Mouse (Mus musculus) heart, embryonic 16.5 days (tissue): ENCODE data around the gene Gm42417. TPM values are rescaled to one million over a fixed set of nuclear protein-coding genes. Genes with fewer than 3 reads are reported as not detected.
A peak's percentile ranks its signal among the peaks of the same experiment; 100 is the strongest.

Experiments
- ATAC-seq: fragments of 200-750 bp; cut with Nextera tagmentation; replicated peaks from 2 replicates; pipeline ENCODE4 v1.8.0; 2017; ENCODE audit warnings: moderate number of reproducible peaks; ENCODE audit not compliant: insufficient read depth, low FRiP score; ENCODE audit errors: extremely low read depth
- H3K27ac ChIP-seq: fragments of 300-500 bp; sonication (generic); 2 replicates; pipeline ENCODE4 v1.5.1; 2014; ENCODE audit warnings: mild to moderate bottlenecking, low read length, control low read depth, moderate library complexity
- H3K27me3 ChIP-seq: fragments of 300-500 bp; sonication (generic); 2 replicates; pipeline ENCODE4 v1.6.1; 2014; ENCODE audit warnings: low read length, mixed read lengths; ENCODE audit not compliant: control insufficient read depth, insufficient read depth
- H3K36me3 ChIP-seq: fragments of 300-500 bp; sonication (generic); 2 replicates; pipeline ENCODE4 v1.6.1; 2014; ENCODE audit not compliant: control insufficient read depth, insufficient read depth
- H3K4me1 ChIP-seq: fragments of 300-500 bp; sonication (generic); 2 replicates; pipeline ENCODE4 v1.6.1; 2014; ENCODE audit warnings: low read length, mixed read lengths; ENCODE audit not compliant: control insufficient read depth, insufficient read depth
- H3K4me2 ChIP-seq: fragments of 300-500 bp; sonication (generic); 2 replicates; pipeline ENCODE4 v1.6.1; 2014; ENCODE audit warnings: low read depth, mild to moderate bottlenecking, control low read depth, low read length
- H3K4me3 ChIP-seq: fragments of 300-500 bp; sonication (generic); 2 replicates; pipeline ENCODE4 v1.5.1; 2014; ENCODE audit warnings: mild to moderate bottlenecking, control low read depth, low read length
- H3K9ac ChIP-seq: fragments of 300-500 bp; sonication (generic); 2 replicates; pipeline ENCODE4 v1.6.1; 2014; ENCODE audit warnings: low read length, control low read depth
- H3K9me3 ChIP-seq: fragments of 300-500 bp; sonication (generic); replicated peaks from 2 replicates; pipeline ENCODE4 v1.6.1; 2016; ENCODE audit warnings: low read length; ENCODE audit not compliant: control insufficient read depth
- WGBS: fragments of 180-500 bp; shearing (Covaris S2); extraction: QIAGEN DNeasy Blood & Tissue Kit; methylation state at CpG from one replicate; pipeline ENCODE4 v1.1.7; 2014; 5-methylcytosine and 5-hydroxymethylcytosine counted together
- polyA plus RNA-seq: library from polyadenylated mRNA; unstranded; fragments of >200 nt; fragmentation: Nextera tagmentation; extraction: Ambion mirVana; gene quantifications from 2 replicates; pipeline ENCODE4 v1.2.1, GENCODE M21; 2015

The Gm42417 gene
- polyA plus RNA-seq, 1 experiment from 2014 or later: not detected

DNA sequence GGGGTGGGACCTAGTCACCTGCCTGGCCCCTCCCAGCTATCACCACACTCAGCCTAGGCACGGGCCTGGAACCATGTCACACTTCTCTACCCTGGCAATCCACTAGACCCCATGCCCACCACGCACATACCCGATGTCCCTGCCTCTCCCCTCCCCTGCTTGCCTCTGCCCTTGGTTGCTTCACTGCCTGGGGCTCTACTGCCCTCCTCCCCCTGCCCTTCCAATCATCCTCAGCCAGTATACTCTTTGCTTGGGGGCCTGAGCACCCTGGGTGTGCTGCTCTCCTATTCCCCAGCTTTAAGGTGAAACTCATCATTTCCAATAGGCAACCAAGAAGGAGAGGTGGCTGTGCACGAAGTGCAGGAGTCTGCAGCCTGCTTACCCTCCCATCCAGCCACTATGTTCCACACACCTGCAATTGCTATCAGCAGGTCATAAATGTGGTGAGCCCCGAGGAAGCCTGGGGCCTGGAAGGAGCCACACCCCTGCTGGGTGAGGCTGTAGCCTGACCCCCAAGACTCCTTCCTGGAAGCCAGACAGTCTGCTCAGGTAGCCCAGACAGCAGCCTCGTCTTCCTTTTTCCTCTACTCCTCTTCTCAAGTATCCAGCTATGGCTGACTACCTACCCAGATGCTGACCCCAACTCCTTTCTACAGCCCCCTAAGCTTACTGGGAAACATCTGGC is 37.9 kb upstream of the Gm42417 start:
- Histone ChIP-seq H3K4me2 (no peak overlapping the region), H3K4me1 (peaks cover 32% of the 10 kb centered on the region), H3K36me3 (no peaks in the 10 kb centered on the region), H3K27me3 (no peaks in the 10 kb centered on the region), H3K4me3 (no peak overlapping the region), H3K27ac (no peak overlapping the region), H3K9ac (no peak overlapping the region), H3K9me3 (no peaks in the 10 kb centered on the region)
- 67% methylated on average over 6 of the region's 6 CpGs for WGBS
- ATAC-seq: no peak

DNA sequence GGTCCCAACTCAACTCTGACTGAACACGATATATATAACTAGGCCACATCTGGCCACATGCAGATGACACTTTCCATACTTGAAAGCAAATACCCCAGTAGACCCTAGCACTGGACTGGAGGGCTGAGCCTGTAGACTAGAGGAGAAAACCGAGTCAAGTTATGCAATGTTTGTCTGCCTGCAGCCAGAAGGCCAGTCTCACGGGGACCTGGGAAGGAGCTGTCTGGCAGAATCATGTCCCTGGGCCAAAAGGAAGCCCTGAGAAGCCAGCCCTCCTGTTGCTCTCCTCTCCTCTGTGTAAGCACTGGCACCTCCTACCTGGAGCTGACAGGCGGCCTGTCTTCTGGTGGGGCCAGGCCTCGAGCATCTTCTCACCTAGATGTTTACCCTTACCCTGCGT is 36.1 kb upstream of the Gm42417 start:
- Histone ChIP-seq H3K4me2 (no peak overlapping the region), H3K9me3 (no peaks in the 10 kb centered on the region), H3K36me3 (no peaks in the 10 kb centered on the region), H3K27ac (no peak overlapping the region), H3K27me3 (no peaks in the 10 kb centered on the region), H3K4me1 (peaks cover 32% of the 10 kb centered on the region), H3K4me3 (no peak overlapping the region), H3K9ac (no peak overlapping the region)
- ATAC-seq: no peak
- 63% methylated on average over 6 of the region's 6 CpGs for WGBS

DNA sequence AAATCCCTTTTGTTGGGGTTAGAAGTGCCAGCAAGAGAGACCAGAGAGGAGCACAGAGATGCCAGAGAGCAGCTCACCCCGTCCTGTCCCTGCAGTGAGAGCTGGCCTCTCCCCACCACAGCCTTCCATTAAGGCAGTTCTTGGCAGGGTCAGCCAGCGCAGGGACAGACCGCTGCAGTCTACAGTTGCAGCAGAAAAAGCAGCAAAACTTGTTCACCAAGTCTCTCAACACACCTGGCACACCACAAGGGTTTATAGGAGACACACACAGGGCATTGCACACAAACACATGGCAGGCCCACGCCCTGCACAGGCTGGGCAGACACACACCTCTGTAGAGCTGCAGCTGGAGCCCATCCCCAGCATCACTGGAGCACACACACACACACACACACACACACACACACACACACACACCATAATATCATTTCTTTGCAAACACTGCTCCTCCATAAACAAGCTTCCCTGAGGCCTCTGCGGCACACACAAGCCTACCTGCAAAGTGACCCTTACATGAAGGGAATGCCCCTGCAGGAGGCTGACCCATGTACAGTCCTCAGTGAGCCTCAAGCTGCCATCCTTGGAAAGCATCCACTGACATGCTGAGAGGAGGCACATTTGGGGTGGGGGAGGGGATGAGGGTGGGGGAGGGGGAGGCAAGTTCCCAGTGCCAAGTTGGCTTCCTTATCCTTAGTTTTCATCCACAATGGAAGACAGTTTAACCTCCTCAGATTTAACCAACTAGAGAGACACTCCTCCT is 35.1 kb upstream of the Gm42417 start:
- Histone ChIP-seq H3K36me3 (no peaks in the 10 kb centered on the region), H3K4me3 (no peak overlapping the region), H3K4me1 (peaks cover 27% of the 10 kb centered on the region), H3K9me3 (no peaks in the 10 kb centered on the region), H3K27me3 (no peaks in the 10 kb centered on the region), H3K27ac (no peak overlapping the region), H3K4me2 (no peak overlapping the region), H3K9ac (no peak overlapping the region)
- ATAC-seq: no peak
- 81% methylated on average over 5 of the region's 5 CpGs for WGBS

DNA sequence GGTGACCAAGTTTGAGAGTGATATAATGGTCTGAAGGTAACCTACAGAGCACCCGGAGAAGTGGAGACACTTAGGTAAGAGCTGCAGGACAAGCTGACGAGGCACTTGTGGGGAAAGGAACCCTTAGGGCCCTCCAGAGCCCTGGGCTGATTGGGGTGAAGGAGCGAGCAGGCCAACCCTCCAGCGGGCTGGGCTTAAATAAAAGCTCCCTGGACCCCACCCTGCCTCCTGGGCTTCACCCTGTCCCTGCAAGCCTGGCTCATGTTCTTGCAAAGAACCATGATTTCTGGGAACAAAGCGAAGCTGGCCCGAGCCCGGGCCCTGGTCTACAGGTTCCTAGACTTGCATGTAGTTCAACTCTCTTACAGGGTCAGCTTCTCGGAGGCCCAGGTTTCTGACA is 34.3 kb upstream of the Gm42417 start:
- Histone ChIP-seq H3K9me3 (no peaks in the 10 kb centered on the region), H3K4me2 (no peak overlapping the region), H3K27ac (no peak overlapping the region), H3K4me3 (no peak overlapping the region), H3K4me1 (peaks cover 27% of the 10 kb centered on the region), H3K9ac (no peak overlapping the region), H3K36me3 (no peaks in the 10 kb centered on the region), H3K27me3 (no peaks in the 10 kb centered on the region)
- WGBS: 79% methylated on average over 8 of the region's 8 CpGs
- ATAC-seq: no peak

DNA sequence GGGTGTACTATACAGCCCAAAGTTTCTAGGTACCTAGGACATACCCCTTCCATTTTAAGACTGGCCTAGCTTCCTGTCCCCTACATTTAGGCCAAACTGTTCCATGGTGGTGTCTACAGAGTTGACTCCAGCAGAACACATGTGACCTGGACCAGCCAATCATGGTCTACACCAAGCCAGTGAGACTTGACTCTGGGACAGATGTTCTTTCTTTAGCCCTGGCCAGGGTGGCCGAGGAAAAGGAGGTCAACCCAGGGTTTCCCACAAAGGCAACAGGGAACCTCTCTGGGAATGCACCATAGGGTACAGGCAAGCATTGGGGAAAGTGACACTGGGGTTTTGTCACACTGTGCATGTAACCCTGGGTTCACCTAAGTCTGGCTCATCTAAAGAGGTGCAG is 33.5 kb upstream of the Gm42417 start:
- Histone ChIP-seq H3K9ac (no peak overlapping the region), H3K27ac (no peak overlapping the region), H3K4me3 (no peak overlapping the region), H3K9me3 (no peaks in the 10 kb centered on the region), H3K4me2 (no peak overlapping the region), H3K36me3 (no peaks in the 10 kb centered on the region), H3K27me3 (no peaks in the 10 kb centered on the region), H3K4me1 (peaks cover 31% of the 10 kb centered on the region)
- 54% methylated on average over 1 of the region's 1 CpGs for WGBS
- no peak for ATAC-seq

DNA sequence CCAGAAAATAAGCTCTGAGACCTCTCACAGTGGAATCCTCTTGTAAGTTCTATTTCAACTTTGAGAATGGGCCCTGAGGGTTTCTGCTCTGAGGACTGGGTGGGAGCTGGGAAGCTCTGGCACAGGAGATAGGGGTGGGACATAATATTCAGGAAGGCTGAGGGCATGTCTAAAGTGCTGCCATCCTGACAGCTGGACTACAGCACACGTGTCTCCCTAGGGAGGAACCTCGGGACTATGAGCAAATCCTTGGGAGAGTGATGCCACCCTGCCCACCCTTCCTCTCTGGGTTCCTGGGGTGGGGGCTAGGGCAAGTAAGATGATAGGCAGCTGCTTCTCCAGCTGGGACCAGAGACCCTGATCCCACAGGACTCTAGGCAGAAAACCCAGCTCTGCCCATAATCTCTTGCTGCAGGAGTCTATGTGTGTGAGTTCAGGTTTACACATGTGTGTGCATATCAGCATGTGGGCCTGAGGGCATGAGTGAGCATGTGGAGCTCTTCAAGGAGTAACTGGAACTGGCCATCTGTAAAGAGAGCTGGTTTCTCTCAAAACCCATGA is 33.0 kb upstream of the Gm42417 start:
- H3K4me1 ChIP-seq: peaks cover 31% of the 10 kb centered on the region
- no peak for ATAC-seq
- peak overlapping the region; percentile 16; the same call in 1 of the 2 replicates for H3K27ac ChIP-seq

DNA sequence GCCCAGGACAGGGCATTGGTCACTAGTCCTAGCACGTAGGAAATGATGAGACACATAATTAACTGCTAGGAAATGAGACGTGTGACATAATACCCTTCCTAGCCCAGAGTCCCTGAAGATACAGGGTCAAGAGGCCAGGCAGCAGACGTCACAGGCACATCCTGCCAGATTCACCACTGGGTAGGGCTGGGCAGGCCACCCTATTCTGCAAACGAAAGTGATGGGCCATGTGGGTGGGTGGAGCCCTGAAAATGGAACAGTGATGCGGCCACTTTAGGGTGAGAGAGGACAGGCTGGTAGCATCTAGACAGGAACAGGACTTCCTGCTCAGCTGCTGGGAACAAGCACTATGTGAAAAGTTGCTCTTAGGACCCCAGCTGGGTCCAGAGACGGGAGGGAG is 32.4 kb upstream of the Gm42417 start:
- H3K4me3 ChIP-seq: no peak overlapping the region
- no peak for ATAC-seq
- 32% methylated on average over 6 of the region's 6 CpGs for WGBS

More for the DNA sequence above, 33.0 kb upstream of the Gm42417 start:
- H3K4me3 ChIP-seq: no peak overlapping the region
- 73% methylated on average over 2 of the region's 2 CpGs for WGBS
- H3K36me3 ChIP-seq: no peaks in the 10 kb centered on the region
- H3K9ac ChIP-seq: 0 out of 2 replicates have a peak overlapping the region, but pooled peaks have one; percentile 3
- H3K4me2 ChIP-seq: no peak overlapping the region
- no peaks in the 10 kb centered on the region for H3K9me3 ChIP-seq
- H3K27me3 ChIP-seq: no peaks in the 10 kb centered on the region

DNA sequence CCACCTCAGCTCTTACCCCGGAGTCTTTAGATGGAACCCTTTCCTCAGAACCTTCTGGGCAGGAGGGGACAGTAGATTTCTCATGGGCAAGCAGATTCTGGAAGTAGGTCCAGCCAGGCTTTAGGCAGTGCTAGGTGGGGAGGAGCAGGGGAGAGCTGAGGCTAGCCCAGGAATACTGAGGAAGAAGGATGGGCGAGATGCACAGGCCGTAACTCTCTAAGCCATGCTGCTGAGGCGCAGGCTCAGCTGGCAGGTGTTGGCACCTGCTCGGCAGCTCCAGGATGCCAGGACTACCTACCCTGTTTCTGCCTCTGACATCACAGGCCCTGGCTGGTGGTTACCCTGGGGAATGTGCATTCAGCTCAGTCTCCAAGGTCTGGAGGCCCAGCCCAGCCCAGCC is 31.1 kb upstream of the Gm42417 start:
- H3K4me2 ChIP-seq: no peak overlapping the region
- ATAC-seq: no peak
- 90% methylated on average over 5 of the region's 5 CpGs for WGBS
- no peak overlapping the region for H3K4me3 ChIP-seq
- H3K9me3 ChIP-seq: no peaks in the 10 kb centered on the region
- no peaks in the 10 kb centered on the region for H3K27me3 ChIP-seq
- H3K27ac ChIP-seq: 0 out of 2 replicates have a peak overlapping the region, but pooled peaks have one; percentile 5
- H3K9ac ChIP-seq: no peak overlapping the region
- no peaks in the 10 kb centered on the region for H3K36me3 ChIP-seq
- H3K4me1 ChIP-seq: peaks cover 29% of the 10 kb centered on the region

More for the DNA sequence above, 32.4 kb upstream of the Gm42417 start:
- Histone ChIP-seq H3K4me1 (peaks cover 31% of the 10 kb centered on the region), H3K9ac (0 out of 2 replicates have a peak overlapping the region, but pooled peaks have one; percentile 3), H3K4me2 (no peak overlapping the region), H3K27me3 (no peaks in the 10 kb centered on the region), H3K36me3 (no peaks in the 10 kb centered on the region), H3K27ac (peak overlapping the region; percentile 7; the same call in 1 of the 2 replicates), H3K9me3 (no peaks in the 10 kb centered on the region)
